Mouse (Mus musculus) thymus, adult 2 months (tissue): ENCODE data around the gene Nt5c2. TPM values are rescaled to one million over a fixed set of nuclear protein-coding genes. Genes with fewer than 3 reads are reported as not detected.

Source experiments
- DNase-seq: peaks from one replicate; pipeline ENCODE4 v3.0.0; 2021
- H3K27ac ChIP-seq: fragments of 200-500 bp; 2 replicates; pipeline ENCODE4 v1.5.1; 2012; ENCODE audit warnings: low read length, control low read depth; ENCODE audit not compliant: control insufficient read depth, insufficient read depth
- H3K27me3 ChIP-seq: fragments of 200-500 bp; 2 replicates; pipeline ENCODE4 v1.6.1; 2012; ENCODE audit warnings: mild to moderate bottlenecking, low read length, moderate library complexity, mixed read lengths; ENCODE audit not compliant: control insufficient read depth, insufficient read depth
- H3K36me3 ChIP-seq: fragments of 200-500 bp; 2 replicates; pipeline ENCODE4 v1.6.1; 2012; ENCODE audit warnings: mild to moderate bottlenecking, low read length, moderate library complexity; ENCODE audit not compliant: control insufficient read depth, insufficient read depth
- H3K4me1 ChIP-seq: fragments of 200-500 bp; replicated peaks from 2 replicates; pipeline ENCODE4 v1.6.1; 2012; ENCODE audit warnings: low read length; ENCODE audit not compliant: control insufficient read depth, insufficient read depth
- H3K4me3 ChIP-seq: fragments of 200-500 bp; 2 replicates; pipeline ENCODE4 v1.5.1; 2012; ENCODE audit warnings: mild to moderate bottlenecking, low read length, control low read depth, moderate library complexity; ENCODE audit not compliant: control insufficient read depth, insufficient read depth
- CTCF ChIP-seq: fragments of 200-500 bp; IDR thresholded peaks from 2 replicates; pipeline ENCODE4 v1.5.1; 2012; ENCODE audit warnings: mild to moderate bottlenecking, control low read depth, low read length, moderate library complexity, borderline replicate concordance; ENCODE audit not compliant: control insufficient read depth, poor library complexity, insufficient read depth; ENCODE audit errors: extremely low read depth
- POLR2A ChIP-seq: fragments of 200-500 bp; IDR thresholded peaks from 2 replicates; pipeline ENCODE4 v1.6.1; 2012; ENCODE audit warnings: mild to moderate bottlenecking, low read length, control low read depth, moderate library complexity; ENCODE audit not compliant: control insufficient read depth, poor library complexity, insufficient read depth; ENCODE audit errors: extremely low read depth
- WGBS: fragments of 180-500 bp; shearing (Covaris S2); methylation state at CpG from one replicate; pipeline ENCODE4 v1.1.7; 2018; 5-methylcytosine and 5-hydroxymethylcytosine counted together
- polyA plus RNA-seq: library from polyadenylated mRNA; depleted of rRNA; stranded (reverse); fragments of >200 nt; gene quantifications from 2 replicates; pipeline ENCODE4 v1.2.3, GENCODE M21; 2012

Gene Nt5c2
- polyA plus RNA-seq, 1 experiment, result 32.8 TPM

- Histone ChIP-seq H3K4me1 (peaks cover 35% of the 10 kb centered on the region), H3K27me3 (no peaks in the 10 kb centered on the region), H3K27ac (peak overlapping the region; percentile 80), H3K36me3 (no peaks in the 10 kb centered on the region), H3K4me3 (peak overlapping the region; percentile 8; the same call in 1 of the 2 replicates)
- no peak for TF ChIP-seq POLR2A
- no peak for TF ChIP-seq CTCF
- DNase-seq, result peak; percentile 53
- WGBS, result 16% methylated on average over 13 of the region's 13 CpGs
These were observed 44.7 kb downstream of the Nt5c2 start for GRCm38 (mm10) chr19:46970121-46970729.

DNA sequence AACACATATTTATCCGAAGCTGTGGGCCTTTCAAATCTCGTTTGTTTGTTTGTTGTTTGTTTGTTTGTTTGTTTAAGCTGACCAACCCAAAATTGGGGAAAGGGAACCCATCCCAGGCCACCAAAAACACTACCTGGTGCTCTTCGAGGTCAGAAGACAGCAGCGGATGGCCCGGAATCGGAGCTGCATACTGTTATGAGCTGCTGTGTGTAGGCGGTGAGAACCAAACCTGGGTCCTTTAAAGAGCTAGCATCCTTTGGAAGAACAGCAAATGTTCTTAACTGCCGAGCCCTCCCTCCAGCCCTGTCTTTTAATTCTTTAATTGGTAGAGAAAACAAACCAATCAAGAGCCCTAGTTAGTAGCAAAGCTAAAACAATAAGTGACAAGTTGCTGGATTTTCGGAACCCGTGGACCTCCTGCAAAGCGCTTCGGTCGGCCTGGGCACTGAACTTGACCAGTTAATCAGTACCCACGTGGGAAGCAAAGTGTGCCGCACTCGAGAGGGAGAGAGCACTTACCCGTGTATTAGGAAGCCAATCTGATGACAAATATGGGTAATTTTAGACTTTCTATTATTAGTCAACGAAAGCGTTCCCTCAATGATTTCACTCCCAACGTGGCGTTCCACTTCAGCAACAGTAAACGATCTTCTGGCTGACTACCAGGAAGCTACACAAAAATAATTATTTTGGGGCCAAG lies 45.5 kb downstream of the Nt5c2 start:
- Histone ChIP-seq H3K36me3 (no peaks in the 10 kb centered on the region), H3K27ac (peak overlapping the region; percentile 80; the same call in 1 of the 2 replicates), H3K4me1 (peaks cover 35% of the 10 kb centered on the region), H3K4me3 (no peak overlapping the region), H3K27me3 (no peaks in the 10 kb centered on the region)
- WGBS, result 84% methylated on average over 22 of the region's 22 CpGs
- TF ChIP-seq POLR2A, result no peak
- DNase-seq, result no peak

- no peak for DNase-seq
- 94% methylated on average over 5 of the region's 5 CpGs for WGBS
- H3K4me3 ChIP-seq, result no peak overlapping the region
These were observed 46.1 kb downstream of the Nt5c2 start for GRCm38 (mm10) chr19:46968833-46969232.

DNA sequence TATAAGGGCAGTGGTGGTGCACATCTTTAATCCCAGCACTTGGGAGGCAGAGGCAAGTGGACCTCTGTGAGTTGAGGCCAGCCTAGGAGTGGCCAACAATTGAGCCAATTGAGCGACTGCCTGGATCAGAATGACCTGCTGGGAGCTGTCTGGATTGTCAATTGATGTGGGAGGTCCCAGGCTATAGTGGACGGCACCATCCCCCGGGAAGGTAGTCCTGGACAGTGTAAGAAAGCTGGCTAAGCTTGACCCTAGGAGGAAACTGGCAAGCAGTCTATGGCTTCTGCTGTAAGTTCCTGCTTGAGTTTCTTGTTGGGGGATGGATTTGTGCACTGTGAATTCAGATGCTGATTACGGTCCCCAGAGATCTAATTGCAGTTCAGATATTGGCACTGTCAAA lies 47.1 kb downstream of the Nt5c2 start:
- Histone ChIP-seq H3K27ac (no peak overlapping the region), H3K27me3 (no peaks in the 10 kb centered on the region), H3K36me3 (no peaks in the 10 kb centered on the region), H3K4me3 (no peak overlapping the region), H3K4me1 (peaks cover 33% of the 10 kb centered on the region)
- TF ChIP-seq CTCF, result no peak
- no peak for TF ChIP-seq POLR2A
- 93% methylated on average over 4 of the region's 4 CpGs for WGBS
- no peak for DNase-seq

More at GRCm38 (mm10) chr19:46968833-46969232, 46.1 kb downstream of the Nt5c2 start:
- TF ChIP-seq POLR2A, result no peak
- no peak for TF ChIP-seq CTCF
- Histone ChIP-seq H3K36me3 (no peaks in the 10 kb centered on the region), H3K4me1 (peaks cover 35% of the 10 kb centered on the region), H3K27me3 (no peaks in the 10 kb centered on the region), H3K27ac (no peak overlapping the region)

DNA sequence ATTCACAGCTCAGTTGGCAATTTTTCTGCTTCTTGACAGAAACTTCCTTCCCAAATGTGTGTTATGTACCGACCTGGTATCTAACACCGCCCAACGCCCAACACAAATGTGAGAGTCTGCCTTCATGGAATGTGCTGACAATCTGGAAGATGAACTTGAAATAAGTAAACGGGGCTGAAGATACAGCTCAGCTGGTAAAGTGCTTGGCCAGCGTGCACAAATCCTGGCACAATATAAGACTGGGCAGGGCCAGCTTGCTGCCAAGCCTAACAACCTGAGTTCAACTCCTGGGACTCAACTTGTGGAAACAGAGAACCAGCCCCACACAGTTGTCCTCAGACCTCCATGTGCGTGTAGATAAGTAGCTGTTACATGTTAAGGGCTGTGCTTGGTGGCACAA lies 48.6 kb downstream of the Nt5c2 start:
- peaks cover 28% of the 10 kb centered on the region for H3K4me1 ChIP-seq
- TF ChIP-seq POLR2A (no peak), CTCF (no peak)
- no peak for DNase-seq
- 96% methylated on average over 6 of the region's 6 CpGs for WGBS
- H3K4me3 ChIP-seq, result no peak overlapping the region
- H3K27me3 ChIP-seq, result no peaks in the 10 kb centered on the region
- no peaks in the 10 kb centered on the region for H3K36me3 ChIP-seq
- H3K27ac ChIP-seq, result no peak overlapping the region

DNA sequence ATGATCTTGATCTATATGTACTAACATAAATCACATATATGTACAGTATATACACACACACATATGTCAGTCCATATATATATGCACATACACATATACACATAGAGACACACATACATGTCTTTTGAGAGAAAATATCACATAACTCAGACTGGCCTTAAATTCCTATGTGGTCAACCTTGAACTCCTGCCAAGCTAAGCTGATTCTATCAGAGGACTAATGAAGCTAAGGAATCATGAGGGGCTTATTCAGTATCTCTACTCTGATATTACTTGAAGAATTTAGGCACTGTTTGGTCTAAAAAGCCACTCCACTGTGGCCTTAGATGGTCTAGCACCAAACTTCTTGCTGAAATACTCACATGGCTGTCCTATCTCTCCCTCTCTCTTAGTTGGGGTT lies 49.5 kb downstream of the Nt5c2 start:
- no peak for DNase-seq
- H3K36me3 ChIP-seq, result no peaks in the 10 kb centered on the region
- H3K27me3 ChIP-seq, result no peaks in the 10 kb centered on the region
- TF ChIP-seq POLR2A (no peak), CTCF (no peak)
- H3K27ac ChIP-seq, result no peak overlapping the region
- no peak overlapping the region for H3K4me3 ChIP-seq
- peaks cover 22% of the 10 kb centered on the region for H3K4me1 ChIP-seq

- Histone ChIP-seq H3K27me3 (no peaks in the 10 kb centered on the region), H3K4me3 (no peak overlapping the region), H3K27ac (no peak overlapping the region), H3K36me3 (no peaks in the 10 kb centered on the region), H3K4me1 (peaks cover 14% of the 10 kb centered on the region)
- DNase-seq, result no peak
- TF ChIP-seq CTCF, result no peak
- TF ChIP-seq POLR2A, result no peak
- 90% methylated on average over 9 of the region's 9 CpGs for WGBS
These were observed 50.6 kb downstream of the Nt5c2 start for GRCm38 (mm10) chr19:46964353-46964752.
